Mouse (Mus musculus): Measurements from ENCODE around the gene Erbb3. TPM values are rescaled to one million over a fixed set of nuclear protein-coding genes. Genes with fewer than 3 reads are reported as not detected.

Erbb3 gene
- polyA plus RNA-seq, 1 experiment: 2.6 TPM

- TF ChIP-seq CTCF (IDR thresholded peaks at IDR 0.05; ENCODE audit: low read depth, low read length) (no peak), POLR2A (IDR thresholded peaks at IDR 0.05; ENCODE audit: borderline replicate concordance, low read depth, low read length) (peak; percentile 7; the same call in 1 of the 2 replicates)
- H3K4me1 ChIP-seq (ENCODE audit: control insufficient read depth, insufficient read depth, low read length): peaks cover 10% of the 10 kb centered on the region
Observed at GRCm38 (mm10) chr10:128547361-128548032, 42.0 kb downstream of the Erbb3 start, which contains the start of gene Zc3h10. Gene Zc3h10, minus strand, starts transcription at chr10:128547774.

GRCm38 (mm10) chr10:128546787-128547186 lies 42.7 kb downstream of the Erbb3 start:
- Histone ChIP-seq H3K4me3 (ENCODE audit: insufficient read depth, low read length) (peak overlapping the region; percentile 88), H3K27ac (ENCODE audit: insufficient read depth, low read depth, low read length) (peak overlapping the region; percentile 74), H3K4me1 (ENCODE audit: control insufficient read depth, insufficient read depth, low read length) (peaks cover 10% of the 10 kb centered on the region)
- TF ChIP-seq POLR2A (IDR thresholded peaks at IDR 0.05; ENCODE audit: borderline replicate concordance, low read depth, low read length) (no peak), CTCF (IDR thresholded peaks at IDR 0.05; ENCODE audit: low read depth, low read length) (no peak)

More at GRCm38 (mm10) chr10:128547361-128548032, 42.0 kb downstream of the Erbb3 start, which contains the start of gene Zc3h10:
- Histone ChIP-seq H3K27ac (ENCODE audit: insufficient read depth, low read depth, low read length) (peak within 1 kb of the TSS; percentile 90), H3K4me3 (ENCODE audit: insufficient read depth, low read length) (peak within 1 kb of the TSS; percentile 88)

DNA sequence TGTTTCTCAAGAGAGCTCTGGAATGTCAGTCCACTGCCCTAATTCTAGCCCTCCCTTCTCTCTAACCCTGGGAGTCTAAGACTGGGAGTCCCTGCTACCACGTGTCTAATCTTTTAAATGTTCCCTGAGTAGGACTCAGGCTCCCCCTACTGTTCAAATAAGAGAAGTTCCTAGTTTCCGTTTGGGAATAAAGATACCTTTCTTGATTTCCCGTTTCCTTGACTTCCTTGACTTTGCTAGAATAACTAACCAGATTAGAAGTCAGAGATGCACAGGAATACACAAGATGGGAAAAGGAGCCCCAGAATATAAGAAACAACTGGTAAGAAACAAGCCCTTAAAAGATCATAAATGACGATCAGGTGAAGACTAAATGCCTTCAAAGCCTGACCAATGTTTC lies 43.1 kb downstream of the Erbb3 start:
- no peak for TF ChIP-seq POLR2A (IDR thresholded peaks at IDR 0.05; ENCODE audit: borderline replicate concordance, low read depth, low read length)
- TF ChIP-seq CTCF (IDR thresholded peaks at IDR 0.05; ENCODE audit: low read depth, low read length): no peak
- peak overlapping the region; percentile 88 for H3K4me3 ChIP-seq (ENCODE audit: insufficient read depth, low read length)
- H3K4me1 ChIP-seq (ENCODE audit: control insufficient read depth, insufficient read depth, low read length): peaks cover 10% of the 10 kb centered on the region

DNA sequence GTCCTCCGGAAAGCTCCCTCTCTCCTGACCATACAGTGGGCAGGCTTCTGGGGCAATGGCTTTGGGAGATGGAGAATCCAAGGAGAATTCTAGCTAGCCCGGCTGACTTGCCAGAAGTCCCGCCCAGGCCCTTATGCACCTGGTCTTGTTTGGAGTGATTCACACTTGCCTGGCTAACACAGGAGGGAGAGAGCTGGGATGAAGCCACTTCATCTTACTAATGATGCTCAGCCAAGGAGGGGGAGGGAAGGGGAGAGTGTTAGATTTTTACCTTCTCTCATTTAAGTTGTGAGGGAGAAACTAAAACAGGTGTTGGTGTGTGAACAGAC lies 43.9 kb downstream of the Erbb3 start:
- TF ChIP-seq CTCF (IDR thresholded peaks at IDR 0.05; ENCODE audit: low read depth, low read length) (no peak), POLR2A (IDR thresholded peaks at IDR 0.05; ENCODE audit: borderline replicate concordance, low read depth, low read length) (no peak)

More for the DNA sequence above, 43.1 kb downstream of the Erbb3 start:
- H3K27ac ChIP-seq (ENCODE audit: insufficient read depth, low read depth, low read length): peak overlapping the region; percentile 74

DNA sequence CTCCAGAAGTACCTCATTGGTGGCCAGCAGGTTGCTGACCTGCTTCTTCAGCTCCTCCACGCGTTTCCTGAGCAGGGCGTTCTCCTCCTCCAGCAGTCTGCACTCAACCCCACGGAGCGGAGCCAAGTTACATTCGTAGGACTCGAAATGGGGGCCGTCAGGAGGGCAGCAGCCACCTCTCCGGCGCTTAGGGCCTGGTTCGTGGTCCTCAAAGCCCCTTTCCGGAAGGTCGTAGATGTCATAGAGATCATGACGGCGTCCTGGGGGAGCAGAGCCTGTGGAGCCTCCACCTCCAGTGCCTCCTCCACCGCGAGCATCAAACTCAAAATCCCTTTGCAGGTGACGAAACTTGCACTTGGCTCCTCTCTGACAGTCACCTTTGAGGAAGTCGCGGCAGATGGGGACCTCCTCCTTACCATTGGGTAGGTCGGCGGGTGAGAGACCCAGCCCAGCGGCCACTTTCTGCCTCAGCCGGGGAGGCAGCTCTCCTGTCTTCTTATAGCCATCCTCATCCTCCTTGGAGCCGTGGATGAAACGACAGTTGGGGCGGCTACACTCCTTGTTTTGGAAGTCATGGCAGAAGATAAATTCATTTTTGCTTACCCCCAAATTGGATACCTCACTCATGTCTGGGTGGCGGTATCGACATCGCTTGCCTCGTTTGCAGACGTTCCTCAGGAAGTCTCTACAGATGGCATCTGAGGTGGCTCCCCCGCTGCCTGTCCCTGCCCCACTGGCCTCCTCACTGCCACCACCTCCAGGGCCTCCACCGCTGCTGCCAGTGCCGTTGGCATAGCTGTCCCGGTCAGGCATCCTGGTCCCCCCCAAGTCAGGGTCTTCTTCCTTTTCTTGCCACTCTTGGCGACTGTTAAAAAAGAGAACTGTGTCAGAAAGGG lies 44.5 kb downstream of the Erbb3 start:
- no peak overlapping the region for H3K27ac ChIP-seq (ENCODE audit: insufficient read depth, low read depth, low read length)
- peaks cover 10% of the 10 kb centered on the region for H3K4me1 ChIP-seq (ENCODE audit: control insufficient read depth, insufficient read depth, low read length)
- TF ChIP-seq CTCF (IDR thresholded peaks at IDR 0.05; ENCODE audit: low read depth, low read length) (no peak), POLR2A (IDR thresholded peaks at IDR 0.05; ENCODE audit: borderline replicate concordance, low read depth, low read length) (no peak)
- H3K4me3 ChIP-seq (ENCODE audit: insufficient read depth, low read length): no peak overlapping the region

More for the DNA sequence above, 43.9 kb downstream of the Erbb3 start:
- Histone ChIP-seq H3K4me1 (ENCODE audit: control insufficient read depth, insufficient read depth, low read length) (peaks cover 10% of the 10 kb centered on the region), H3K4me3 (ENCODE audit: insufficient read depth, low read length) (no peak overlapping the region), H3K27ac (ENCODE audit: insufficient read depth, low read depth, low read length) (no peak overlapping the region)

DNA sequence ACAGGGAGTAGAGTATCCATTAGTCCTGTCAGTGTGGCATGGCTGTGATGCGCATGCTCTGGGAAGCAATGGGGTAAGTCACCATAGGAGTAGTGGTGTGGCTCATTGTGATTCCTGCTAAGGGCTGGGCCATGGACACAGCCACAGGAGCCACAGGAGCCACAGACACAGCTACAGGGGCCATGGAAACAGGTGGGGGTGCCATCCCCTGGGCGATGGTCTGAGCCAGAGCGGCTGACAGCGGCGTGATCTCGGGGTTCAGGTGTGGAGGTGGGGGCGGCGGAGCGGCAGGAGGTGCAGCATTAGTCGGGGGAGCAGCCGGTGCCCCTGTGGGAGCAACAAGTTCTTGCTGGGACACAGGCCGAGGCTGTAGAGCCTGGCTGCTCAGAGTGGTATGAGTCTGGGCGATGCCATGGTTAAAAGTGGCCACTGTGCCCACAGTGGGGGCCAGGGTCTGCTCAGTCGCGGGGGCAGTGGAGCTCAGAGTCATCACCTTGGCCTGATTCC lies 45.2 kb downstream of the Erbb3 start:
- Histone ChIP-seq H3K4me1 (ENCODE audit: control insufficient read depth, insufficient read depth, low read length) (peaks cover 6% of the 10 kb centered on the region), H3K4me3 (ENCODE audit: insufficient read depth, low read length) (no peak overlapping the region), H3K27ac (ENCODE audit: insufficient read depth, low read depth, low read length) (no peak overlapping the region)
- TF ChIP-seq CTCF (IDR thresholded peaks at IDR 0.05; ENCODE audit: low read depth, low read length) (no peak), POLR2A (IDR thresholded peaks at IDR 0.05; ENCODE audit: borderline replicate concordance, low read depth, low read length) (no peak)

- Histone ChIP-seq H3K4me1 (ENCODE audit: control insufficient read depth, insufficient read depth, low read length) (peaks cover 8% of the 10 kb centered on the region), H3K4me3 (ENCODE audit: insufficient read depth, low read length) (no peak overlapping the region), H3K27ac (ENCODE audit: insufficient read depth, low read depth, low read length) (no peak overlapping the region)
- TF ChIP-seq CTCF (IDR thresholded peaks at IDR 0.05; ENCODE audit: low read depth, low read length): no peak
- no peak for TF ChIP-seq POLR2A (IDR thresholded peaks at IDR 0.05; ENCODE audit: borderline replicate concordance, low read depth, low read length)
Observed at GRCm38 (mm10) chr10:128543100-128543499, 46.4 kb downstream of the Erbb3 start.

GRCm38 (mm10) chr10:128538340-128538870 lies 51.0 kb downstream of the Erbb3 start:
- Histone ChIP-seq H3K4me3 (ENCODE audit: insufficient read depth, low read length) (no peak overlapping the region), H3K27ac (ENCODE audit: insufficient read depth, low read depth, low read length) (no peak overlapping the region), H3K4me1 (ENCODE audit: control insufficient read depth, insufficient read depth, low read length) (peaks cover 12% of the 10 kb centered on the region)
- TF ChIP-seq POLR2A (IDR thresholded peaks at IDR 0.05; ENCODE audit: borderline replicate concordance, low read depth, low read length) (no peak), CTCF (IDR thresholded peaks at IDR 0.05; ENCODE audit: low read depth, low read length) (no peak)

- H3K4me3 ChIP-seq (ENCODE audit: insufficient read depth, low read length): peak overlapping the region; percentile 35
- H3K27ac ChIP-seq (ENCODE audit: insufficient read depth, low read depth, low read length): peak overlapping the region; percentile 97
- no peak for TF ChIP-seq POLR2A (IDR thresholded peaks at IDR 0.05; ENCODE audit: borderline replicate concordance, low read depth, low read length)
- TF ChIP-seq CTCF (IDR thresholded peaks at IDR 0.05; ENCODE audit: low read depth, low read length): peak; percentile 67
- H3K4me1 ChIP-seq (ENCODE audit: control insufficient read depth, insufficient read depth, low read length): peaks cover 19% of the 10 kb centered on the region
Observed at GRCm38 (mm10) chr10:128536266-128536940, 53.0 kb downstream of the Erbb3 start.

Measured in bone marrow macrophage, adult 2 months (primary cell).